Comparison of ENCODE assay signal across 35 mouse cellular contexts in genomic region chr19:21255920-21256319, GRCm38 (mm10).
"Had no signal": no experiment of that assay in that cellular context is flagged by ENCODE, and none has a peak within 500 bp of the region (broad histone marks: within the 10 kb centered on the region; RNA-seq: fewer than 3 reads in every experiment).

No protein-coding gene starts in this region.

- H3K4me1 ChIP-seq: heart, embryonic 10.5 days; heart, embryonic 12.5 days; heart, embryonic 13.5 days; heart, embryonic 15.5 days; hindbrain, embryonic 10.5 days; hindbrain, embryonic 12.5 days; hindbrain, embryonic 13.5 days; hindbrain, embryonic 15.5 days; intestine, embryonic 15.5 days; kidney, embryonic 15.5 days had no signal

- H3K4me3 ChIP-seq: heart, adult 2 months; heart, embryonic 10.5 days; heart, embryonic 12.5 days; heart, embryonic 13.5 days; heart, embryonic 15.5 days; hindbrain, embryonic 10.5 days; hindbrain, embryonic 12.5 days; hindbrain, embryonic 13.5 days; hindbrain, embryonic 15.5 days; intestine, embryonic 15.5 days; kidney, embryonic 15.5 days; layer of hippocampus, adult 2 months had no signal

- H3K4me2 ChIP-seq: heart, embryonic 11.5 days; heart, embryonic 12.5 days; heart, embryonic 13.5 days; heart, embryonic 15.5 days; hindbrain, embryonic 12.5 days; hindbrain, embryonic 13.5 days; hindbrain, embryonic 14.5 days; hindbrain, embryonic 15.5 days; intestine, embryonic 15.5 days; kidney, embryonic 15.5 days had no signal

- ATAC-seq: hindbrain, embryonic 16.5 days; hindbrain, postnatal 0 days; inflammation-experienced regulatory T-cells, adult 6 months; intestine, embryonic 15.5 days; intestine, embryonic 16.5 days; intestine, postnatal 0 days had no signal

- DNase-seq: heart, adult 2 months; heart, postnatal 10 days; heart, postnatal 14 days; heart, postnatal 4 days; kidney, adult 11 months; kidney, adult 18-20 months; kidney, adult 2 months; kidney, adult 8-10 months; kidney, adult 9 months; kidney, postnatal 10 days; kidney, postnatal 14 days; kidney, postnatal 25 days; kidney, postnatal 36 days; kidney, postnatal 4 days; layer of hippocampus, adult 9-11 months; layer of hippocampus, postnatal 36 days had no signal

- H3K27ac ChIP-seq: heart, adult 2 months; heart, embryonic 10.5 days; heart, embryonic 13.5 days; heart, embryonic 15.5 days; hindbrain, embryonic 10.5 days; hindbrain, embryonic 12.5 days; hindbrain, embryonic 13.5 days; hindbrain, embryonic 14.5 days; hindbrain, embryonic 15.5 days; hindbrain, postnatal 0 days; intestine, embryonic 15.5 days; kidney, embryonic 15.5 days; kidney, postnatal 0 days; layer of hippocampus, adult 2 months had no signal

- H3K36me3 ChIP-seq: heart, embryonic 10.5 days; heart, embryonic 12.5 days; heart, embryonic 13.5 days; heart, embryonic 15.5 days; hindbrain, embryonic 10.5 days; hindbrain, embryonic 12.5 days; hindbrain, embryonic 13.5 days; hindbrain, embryonic 15.5 days; intestine, embryonic 15.5 days; kidney, embryonic 15.5 days had no signal

- H3K27me3 ChIP-seq: heart, embryonic 12.5 days; heart, embryonic 13.5 days; heart, embryonic 15.5 days; hindbrain, embryonic 12.5 days; hindbrain, embryonic 13.5 days; hindbrain, embryonic 15.5 days; intestine, embryonic 15.5 days; kidney, embryonic 15.5 days had no signal

- H3K9ac ChIP-seq: heart, embryonic 12.5 days; heart, embryonic 13.5 days; heart, embryonic 15.5 days; hindbrain, embryonic 12.5 days; hindbrain, embryonic 13.5 days; hindbrain, embryonic 14.5 days; hindbrain, embryonic 15.5 days; intestine, embryonic 15.5 days; kidney, embryonic 15.5 days had no signal

- H3K9me3 ChIP-seq: heart, embryonic 10.5 days; heart, embryonic 12.5 days; heart, embryonic 13.5 days; heart, embryonic 15.5 days; hindbrain, embryonic 10.5 days; hindbrain, embryonic 12.5 days; hindbrain, embryonic 13.5 days; hindbrain, embryonic 15.5 days; intestine, embryonic 15.5 days; kidney, embryonic 15.5 days had no signal
